Mouse (Mus musculus) myocyte (in vitro differentiated cells): ENCODE data around the gene Slc38a2. TPM values are rescaled to one million over a fixed set of nuclear protein-coding genes. Genes with fewer than 3 reads are reported as not detected.

Source experiments
- H3K27me3 ChIP-seq: one replicate; pipeline ENCODE4 v1.6.1; 2011; ENCODE audit not compliant: control insufficient read depth, insufficient read depth, insufficient read length
- H3K36me3 ChIP-seq: one replicate; pipeline ENCODE4 v1.6.1; 2011; ENCODE audit not compliant: control insufficient read depth, insufficient read depth
- H3K4me2 ChIP-seq: one replicate; pipeline ENCODE4 v1.6.1; 2011; ENCODE audit warnings: low read depth, control low read depth
- H3K4me3 ChIP-seq: one replicate; pipeline ENCODE4 v1.5.1; 2011; ENCODE audit warnings: mild to moderate bottlenecking, control low read depth, moderate library complexity
- H3K79me2 ChIP-seq: one replicate; pipeline ENCODE4 v1.6.1; 2011; ENCODE audit not compliant: control insufficient read depth, insufficient read depth
- H3ac ChIP-seq: one replicate; pipeline ENCODE4 v1.6.1; 2011; ENCODE audit not compliant: control insufficient read depth, insufficient read length
- CEBPB ChIP-seq: IDR thresholded peaks from 2 replicates; pipeline ENCODE4 v1.6.1; 2011; ENCODE audit warnings: mild to moderate bottlenecking, moderate library complexity; ENCODE audit not compliant: poor library complexity, insufficient read depth, severe bottlenecking
- E2F4 ChIP-seq: IDR thresholded peaks from one replicate; pipeline ENCODE4 v1.6.1; 2011; ENCODE audit warnings: mild to moderate bottlenecking, control low read depth, moderate library complexity; ENCODE audit not compliant: insufficient read depth
- MAX ChIP-seq: IDR thresholded peaks from one replicate; pipeline ENCODE4 v1.6.1; 2011; ENCODE audit warnings: low read depth, mild to moderate bottlenecking, control low read depth
- MYOD1 ChIP-seq, 3 experiments: IDR thresholded peaks; one replicate each; pipeline ENCODE4 v1.6.1; 2011; ENCODE audit warnings: control low read depth in 2 of 3, low read depth in 2 of 3, mild to moderate bottlenecking in 2 of 3, moderate library complexity in 1 of 3; ENCODE audit not compliant: insufficient read length in 2 of 3, control insufficient read depth in 1 of 3
- MYOG ChIP-seq, 3 experiments: IDR thresholded peaks; one replicate each; pipeline ENCODE4 v1.6.1; 2011; ENCODE audit warnings: control low read depth in 2 of 3, low read depth in 2 of 3, mild to moderate bottlenecking in 2 of 3; ENCODE audit not compliant: insufficient read length in 2 of 3, control insufficient read depth in 1 of 3, insufficient read depth in 1 of 3
- POLR2A ChIP-seq: IDR thresholded peaks from one replicate; pipeline ENCODE4 v1.6.1; 2011; ENCODE audit warnings: low read depth, mild to moderate bottlenecking, control low read depth, moderate library complexity; ENCODE audit not compliant: insufficient read length
- POLR2AphosphoS2 ChIP-seq: IDR thresholded peaks from one replicate; pipeline ENCODE4 v1.6.1; 2011; ENCODE audit warnings: low read depth, control low read depth; ENCODE audit not compliant: insufficient read length
- REST ChIP-seq: IDR thresholded peaks from one replicate; pipeline ENCODE4 v1.6.1; 2011; ENCODE audit warnings: mild to moderate bottlenecking, control low read depth, moderate library complexity; ENCODE audit not compliant: insufficient read depth, insufficient read length
- SRF ChIP-seq: IDR thresholded peaks from one replicate; pipeline ENCODE4 v1.6.1; 2011; ENCODE audit warnings: low read depth; ENCODE audit not compliant: control insufficient read depth, insufficient read length
- TCF12 ChIP-seq: IDR thresholded peaks from one replicate; pipeline ENCODE4 v1.6.1; 2011; ENCODE audit warnings: mild to moderate bottlenecking, control low read depth; ENCODE audit not compliant: poor library complexity, insufficient read depth, severe bottlenecking
- TCF3 ChIP-seq: IDR thresholded peaks from one replicate; pipeline ENCODE4 v1.6.1; 2011; ENCODE audit warnings: low read depth, control low read depth; ENCODE audit not compliant: insufficient read length
- USF1 ChIP-seq: IDR thresholded peaks from one replicate; pipeline ENCODE4 v1.6.1; 2011; ENCODE audit warnings: low read depth, mild to moderate bottlenecking, control low read depth, moderate library complexity
- polyA plus RNA-seq: library from polyadenylated mRNA; unstranded; fragments of >200 nt; fragmentation: generic; extraction: Trizol; gene quantifications from one replicate; pipeline ENCODE4 v1.2.1, GENCODE M21; 2012; ENCODE audit warnings: missing spikeins

Gene Slc38a2
- polyA plus RNA-seq, 1 experiment, result 95.0 TPM

- no peak for TF ChIP-seq MAX
- no peak for TF ChIP-seq POLR2AphosphoS2
- TF ChIP-seq REST, result no peak
- no peak for TF ChIP-seq E2F4
- TF ChIP-seq TCF12, result no peak
- no peak for TF ChIP-seq SRF
- TF ChIP-seq MYOD1 (IDR thresholded peaks at IDR 0.05; ENCODE audit: control insufficient read depth in 1 of 3, insufficient read length in 2 of 3, low read depth in 2 of 3), result peak in 1 of 3 experiments; percentile 69
- no peak for TF ChIP-seq POLR2A
- peak; percentile 60 for TF ChIP-seq CEBPB
- peak; percentile 33 to 88 (median 59) for TF ChIP-seq MYOG (IDR thresholded peaks at IDR 0.05; ENCODE audit: control insufficient read depth in 1 of 3, insufficient read depth in 1 of 3, insufficient read length in 2 of 3, low read depth in 2 of 3)
- TF ChIP-seq USF1, result no peak
- no peak for TF ChIP-seq TCF3
- H3K4me3 ChIP-seq, result no peak overlapping the region
- H3ac ChIP-seq, result no peak overlapping the region
- no peaks in the 10 kb centered on the region for H3K36me3 ChIP-seq
- no peaks in the 10 kb centered on the region for H3K79me2 ChIP-seq
- peak overlapping the region; percentile 63 for H3K4me2 ChIP-seq
- H3K27me3 ChIP-seq, result no peaks in the 10 kb centered on the region
Observed at GRCm38 (mm10) chr15:96729785-96730184, 30.3 kb upstream of the Slc38a2 start.

GRCm38 (mm10) chr15:96728993-96729392 is 29.5 kb upstream of the Slc38a2 start:
- Histone ChIP-seq H3K27me3 (no peaks in the 10 kb centered on the region), H3K79me2 (no peaks in the 10 kb centered on the region), H3ac (no peak overlapping the region), H3K36me3 (no peaks in the 10 kb centered on the region), H3K4me3 (no peak overlapping the region), H3K4me2 (peak overlapping the region; percentile 63)
- no peak for TF ChIP-seq CEBPB
- TF ChIP-seq MYOD1 (IDR thresholded peaks at IDR 0.05; ENCODE audit: control insufficient read depth in 1 of 3, insufficient read length in 2 of 3, low read depth in 2 of 3), result no peak
- TF ChIP-seq TCF3, result no peak
- TF ChIP-seq TCF12, result no peak
- no peak for TF ChIP-seq POLR2AphosphoS2
- no peak for TF ChIP-seq USF1
- TF ChIP-seq REST, result no peak
- no peak for TF ChIP-seq SRF
- no peak for TF ChIP-seq POLR2A
- TF ChIP-seq E2F4, result no peak
- TF ChIP-seq MYOG (IDR thresholded peaks at IDR 0.05; ENCODE audit: control insufficient read depth in 1 of 3, insufficient read depth in 1 of 3, insufficient read length in 2 of 3, low read depth in 2 of 3), result no peak
- no peak for TF ChIP-seq MAX

- H3K79me2 ChIP-seq, result no peaks in the 10 kb centered on the region
- H3K4me2 ChIP-seq, result no peak overlapping the region
- H3K4me3 ChIP-seq, result no peak overlapping the region
- H3K36me3 ChIP-seq, result no peaks in the 10 kb centered on the region
- TF ChIP-seq POLR2A (no peak), MYOG (IDR thresholded peaks at IDR 0.05; ENCODE audit: control insufficient read depth in 1 of 3, insufficient read depth in 1 of 3, insufficient read length in 2 of 3, low read depth in 2 of 3) (no peak), MYOD1 (IDR thresholded peaks at IDR 0.05; ENCODE audit: control insufficient read depth in 1 of 3, insufficient read length in 2 of 3, low read depth in 2 of 3) (no peak), USF1 (no peak), POLR2AphosphoS2 (no peak), MAX (no peak), REST (no peak), SRF (no peak), CEBPB (no peak), E2F4 (no peak), TCF3 (no peak), TCF12 (no peak)
- no peaks in the 10 kb centered on the region for H3K27me3 ChIP-seq
- no peak overlapping the region for H3ac ChIP-seq
Observed at GRCm38 (mm10) chr15:96728346-96728745, 28.8 kb upstream of the Slc38a2 start.

GRCm38 (mm10) chr15:96724506-96724905 is 25.0 kb upstream of the Slc38a2 start:
- no peak overlapping the region for H3K4me3 ChIP-seq
- no peaks in the 10 kb centered on the region for H3K79me2 ChIP-seq
- TF ChIP-seq SRF (no peak), CEBPB (no peak), USF1 (no peak)
- no peaks in the 10 kb centered on the region for H3K36me3 ChIP-seq
- no peaks in the 10 kb centered on the region for H3K27me3 ChIP-seq
- no peak overlapping the region for H3K4me2 ChIP-seq
- H3ac ChIP-seq, result no peak overlapping the region

- H3K79me2 ChIP-seq, result no peaks in the 10 kb centered on the region
- H3K27me3 ChIP-seq, result no peaks in the 10 kb centered on the region
- TF ChIP-seq REST (no peak), TCF12 (no peak), E2F4 (no peak), MAX (no peak), USF1 (no peak), TCF3 (no peak), POLR2AphosphoS2 (no peak), CEBPB (no peak), MYOG (IDR thresholded peaks at IDR 0.05; ENCODE audit: control insufficient read depth in 1 of 3, insufficient read depth in 1 of 3, insufficient read length in 2 of 3, low read depth in 2 of 3) (no peak), SRF (no peak), MYOD1 (IDR thresholded peaks at IDR 0.05; ENCODE audit: control insufficient read depth in 1 of 3, insufficient read length in 2 of 3, low read depth in 2 of 3) (no peak)
- no peaks in the 10 kb centered on the region for H3K36me3 ChIP-seq
- H3K4me2 ChIP-seq, result no peak overlapping the region
- no peak overlapping the region for H3K4me3 ChIP-seq
- no peak overlapping the region for H3ac ChIP-seq
Observed at GRCm38 (mm10) chr15:96722228-96722627, 22.7 kb upstream of the Slc38a2 start.
